Mouse (Mus musculus) midbrain, embryonic 14.5 days (tissue): ENCODE measurements at regions not wholly inside any gene's neighbourhood (a gene's known extent, or its start where the extent isn't known, plus 50 kb on each side); places are given as distances from the start of the nearest gene placed in this dataset.
A peak's percentile ranks its signal among the peaks of the same experiment; 100 is the strongest.

Experiments used
- ATAC-seq: fragments of 200-750 bp; cut with Nextera tagmentation; 2 replicates; pipeline ENCODE4 v1.8.0; 2017; ENCODE audit warnings: moderate number of reproducible peaks, moderate library complexity; ENCODE audit not compliant: low FRiP score, low TSS enrichment
- DNase-seq: peaks from one replicate; pipeline ENCODE4 v3.0.0-alpha.2; 2015
- H3K27ac ChIP-seq: fragments of 300-500 bp; sonication (generic); replicated peaks from 2 replicates; pipeline ENCODE4 v1.5.1; 2014; ENCODE audit warnings: mild to moderate bottlenecking, low read depth, low read length, moderate library complexity
- H3K27me3 ChIP-seq: fragments of 300-500 bp; sonication (generic); 2 replicates; pipeline ENCODE4 v1.6.1; 2014; ENCODE audit warnings: low read length, control low read depth, mixed read lengths; ENCODE audit not compliant: control insufficient read depth, insufficient read depth
- H3K36me3 ChIP-seq: fragments of 300-500 bp; sonication (generic); 2 replicates; pipeline ENCODE4 v1.6.1; 2014; ENCODE audit warnings: low read length, control low read depth; ENCODE audit not compliant: control insufficient read depth, insufficient read depth
- H3K4me1 ChIP-seq: fragments of 300-500 bp; sonication (generic); 2 replicates; pipeline ENCODE4 v1.6.1; 2014; ENCODE audit warnings: mild to moderate bottlenecking, antibody characterized with exemption, low read length, control low read depth; ENCODE audit not compliant: control insufficient read depth, insufficient read depth
- H3K4me2 ChIP-seq: fragments of 300-500 bp; sonication (generic); 2 replicates; pipeline ENCODE4 v1.6.1; 2014; ENCODE audit warnings: mild to moderate bottlenecking, low read length, moderate library complexity
- H3K4me3 ChIP-seq: fragments of 300-500 bp; sonication (generic); replicated peaks from 2 replicates; pipeline ENCODE4 v1.5.1; 2014; ENCODE audit warnings: low read depth, low read length
- H3K9ac ChIP-seq: fragments of 300-500 bp; sonication (generic); replicated peaks from 2 replicates; pipeline ENCODE4 v1.6.1; 2014; ENCODE audit warnings: mild to moderate bottlenecking, low read length, moderate library complexity
- H3K9me3 ChIP-seq: fragments of 300-500 bp; sonication (generic); 2 replicates; pipeline ENCODE4 v1.6.1; 2016; ENCODE audit warnings: low read length, control low read depth, mixed read lengths; ENCODE audit not compliant: control insufficient read depth
- WGBS: fragments of 180-500 bp; shearing (Covaris S2); extraction: QIAGEN DNeasy Blood & Tissue Kit; methylation state at CpG from one replicate; pipeline ENCODE4 v1.1.7; 2014; 5-methylcytosine and 5-hydroxymethylcytosine counted together

DNA sequence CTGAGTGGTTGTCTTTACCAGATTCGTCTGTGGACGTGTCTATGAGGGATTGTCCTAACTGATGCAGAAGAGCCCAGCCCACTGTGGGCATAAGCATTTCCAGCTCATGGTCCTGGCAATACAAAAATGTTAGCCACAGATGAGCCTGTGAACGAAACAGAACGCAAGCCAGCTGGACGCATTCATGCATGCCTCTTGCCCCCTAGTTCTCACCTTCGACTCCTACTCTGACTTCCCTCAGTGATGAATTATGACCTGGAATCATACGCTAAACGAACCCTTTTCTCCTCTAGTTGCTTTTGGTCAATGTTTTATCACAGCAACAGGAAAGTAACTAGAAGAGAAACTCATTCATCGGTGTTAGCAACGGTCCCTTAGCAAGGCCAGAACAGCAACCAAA is 91.2 kb upstream of the 1700016C15Rik start:
- H3K36me3 ChIP-seq, result no peaks in the 10 kb centered on the region
- no peak for ATAC-seq
- no peak overlapping the region for H3K4me2 ChIP-seq
- H3K27ac ChIP-seq, result no peak overlapping the region
- H3K4me3 ChIP-seq, result no peak overlapping the region
- H3K27me3 ChIP-seq, result no peaks in the 10 kb centered on the region
- H3K4me1 ChIP-seq, result peaks cover 12% of the 10 kb centered on the region
- DNase-seq, result no peak
- no peak overlapping the region for H3K9ac ChIP-seq
- no peaks in the 10 kb centered on the region for H3K9me3 ChIP-seq
- WGBS, result 94% methylated on average over 10 of the region's 10 CpGs

DNA sequence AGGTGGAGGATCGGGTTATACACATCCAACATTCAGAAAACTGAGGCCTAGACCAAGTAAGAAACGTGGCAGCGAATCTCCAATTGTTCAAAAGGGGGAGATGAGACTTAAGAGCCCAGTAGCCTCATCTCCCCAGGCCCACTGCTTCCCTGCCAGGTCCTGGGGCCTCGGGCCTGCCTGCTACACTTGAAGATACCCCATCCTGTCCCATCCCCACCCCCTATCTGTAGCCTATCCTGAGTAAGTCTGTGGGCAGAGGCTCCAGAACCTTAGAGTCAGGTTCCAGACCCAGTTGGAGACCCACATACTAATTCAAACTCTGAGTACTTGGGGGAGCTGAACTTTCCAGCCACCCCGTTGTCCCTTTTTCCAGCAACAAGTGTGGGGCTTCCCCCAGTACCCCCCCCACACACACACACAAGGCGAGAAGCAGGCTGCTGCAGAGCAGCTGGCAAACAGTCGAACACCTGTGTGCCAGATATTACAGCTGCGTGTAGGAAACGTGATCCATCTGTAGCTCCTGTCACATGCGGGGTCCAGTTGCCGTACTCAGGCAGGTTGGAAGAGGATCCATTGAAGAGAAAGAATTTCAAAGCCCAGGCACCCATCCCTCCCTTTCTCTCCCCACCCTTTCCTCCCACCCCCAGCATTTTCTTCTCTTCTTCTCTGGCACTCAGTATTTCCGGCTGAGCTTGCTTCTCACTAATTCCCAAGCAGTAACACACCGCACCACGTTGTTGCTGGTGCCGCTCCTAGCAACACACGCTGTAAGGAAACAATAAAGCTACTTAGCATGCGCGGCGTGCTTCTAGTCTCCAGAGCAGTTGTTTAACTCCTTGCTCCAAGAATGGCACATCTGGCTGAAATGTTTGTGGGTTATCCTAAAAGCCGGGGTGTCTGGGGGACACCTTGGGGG is 89.4 kb upstream of the 1700016C15Rik start:
- no peaks in the 10 kb centered on the region for H3K36me3 ChIP-seq
- H3K4me3 ChIP-seq, result peak overlapping the region; percentile 20
- 17% methylated on average over 20 of the region's 20 CpGs for WGBS
- peaks cover 12% of the 10 kb centered on the region for H3K4me1 ChIP-seq
- peak overlapping the region; percentile 57 for H3K4me2 ChIP-seq
- H3K9ac ChIP-seq, result peak overlapping the region; percentile 46; the same call in 1 of the 2 replicates
- ATAC-seq, result peak; percentile 67
- H3K27ac ChIP-seq, result peak overlapping the region; percentile 3; the same call in 1 of the 2 replicates
- no peaks in the 10 kb centered on the region for H3K27me3 ChIP-seq
- H3K9me3 ChIP-seq, result no peaks in the 10 kb centered on the region
- DNase-seq, result peak; percentile 84

DNA sequence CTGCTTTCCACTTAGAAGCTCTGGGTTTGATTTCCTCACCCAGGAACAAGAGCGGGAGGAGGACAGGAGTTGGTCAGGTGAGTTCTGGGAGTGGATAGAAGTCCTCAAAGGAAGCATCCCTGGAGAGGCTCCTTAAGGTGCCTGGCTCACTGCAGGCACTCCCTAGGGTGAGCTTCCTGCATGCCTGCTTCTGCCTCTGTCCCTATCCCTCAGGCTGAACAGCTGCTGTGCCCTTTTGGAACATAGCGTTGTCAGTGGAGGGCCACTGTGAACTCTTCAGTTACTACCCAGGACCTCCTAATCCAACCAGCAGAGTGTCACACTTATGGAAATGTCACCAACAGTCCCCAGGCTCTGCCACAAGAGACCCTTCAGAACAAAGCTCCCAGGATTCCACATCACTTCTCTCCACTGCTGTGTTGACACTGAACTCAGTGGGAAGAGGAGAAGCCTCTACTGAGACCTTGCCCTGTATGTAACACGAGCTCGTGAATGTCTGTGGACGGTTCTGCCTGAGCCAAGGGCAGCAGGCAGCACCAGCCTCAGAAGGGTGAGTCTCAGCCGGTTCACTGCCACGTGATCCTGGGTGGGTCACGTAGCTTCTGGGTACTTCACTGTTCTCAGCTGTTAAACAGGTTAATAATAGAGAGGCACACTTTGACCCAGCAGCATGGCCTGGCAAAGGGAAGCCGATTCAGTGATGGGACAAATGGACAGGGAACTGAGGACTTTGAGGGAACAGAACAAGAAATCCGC is 86.7 kb upstream of the 1700016C15Rik start:
- Histone ChIP-seq H3K9ac (no peak overlapping the region), H3K4me1 (peaks cover 12% of the 10 kb centered on the region), H3K9me3 (no peaks in the 10 kb centered on the region), H3K27ac (no peak overlapping the region), H3K4me2 (no peak overlapping the region), H3K36me3 (no peaks in the 10 kb centered on the region), H3K4me3 (no peak overlapping the region), H3K27me3 (no peaks in the 10 kb centered on the region)
- ATAC-seq (no peak), DNase-seq (no peak)
- WGBS, result 76% methylated on average over 10 of the region's 10 CpGs

DNA sequence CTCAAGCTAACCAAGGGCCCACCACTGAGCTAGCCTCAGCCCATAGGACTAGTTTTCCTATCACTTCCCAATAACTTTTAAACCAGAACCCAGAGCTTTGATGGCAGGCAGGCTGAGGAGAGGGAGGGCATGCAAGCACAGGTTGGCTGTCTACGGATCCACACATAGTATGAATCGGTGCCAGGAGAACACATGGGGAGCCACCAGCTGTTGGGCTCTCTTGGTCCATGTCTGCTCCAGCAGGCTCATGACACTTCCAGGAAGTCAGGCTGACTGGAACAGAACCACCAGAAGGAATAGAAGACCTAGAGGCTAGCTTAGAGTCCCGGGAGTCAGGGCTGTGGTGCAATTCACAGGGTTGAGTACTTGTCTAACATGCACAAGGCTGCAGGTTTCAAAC is 86.0 kb upstream of the 1700016C15Rik start:
- no peak overlapping the region for H3K9ac ChIP-seq
- no peak overlapping the region for H3K27ac ChIP-seq
- no peak for ATAC-seq
- H3K4me2 ChIP-seq, result no peak overlapping the region
- H3K9me3 ChIP-seq, result no peaks in the 10 kb centered on the region
- H3K36me3 ChIP-seq, result no peaks in the 10 kb centered on the region
- no peaks in the 10 kb centered on the region for H3K27me3 ChIP-seq
- WGBS, result 85% methylated on average over 3 of the region's 3 CpGs
- H3K4me3 ChIP-seq, result no peak overlapping the region
- DNase-seq, result no peak
- H3K4me1 ChIP-seq, result peaks cover 12% of the 10 kb centered on the region

DNA sequence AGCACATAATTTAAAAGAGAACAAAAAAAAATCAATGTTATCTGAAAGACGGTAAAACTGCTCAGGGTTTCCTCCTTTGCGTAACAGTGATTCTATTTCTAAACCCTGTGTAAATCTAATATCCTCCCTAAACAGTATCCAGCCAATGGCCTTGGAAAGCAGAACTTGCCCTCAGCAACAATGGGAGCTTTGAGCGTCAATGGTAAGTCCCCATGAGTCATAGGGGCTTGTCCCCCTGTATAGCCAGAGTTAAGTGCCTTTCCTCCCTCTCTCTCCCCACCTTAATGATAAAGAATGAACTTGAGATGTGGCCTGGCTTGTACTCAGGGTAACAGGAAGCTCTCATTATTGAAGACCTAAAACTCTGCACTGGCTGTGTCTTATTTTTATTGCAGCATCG is 85.4 kb upstream of the 1700016C15Rik start:
- Histone ChIP-seq H3K27ac (no peak overlapping the region), H3K9me3 (no peaks in the 10 kb centered on the region), H3K4me3 (no peak overlapping the region), H3K9ac (no peak overlapping the region), H3K36me3 (no peaks in the 10 kb centered on the region), H3K4me2 (no peak overlapping the region), H3K4me1 (peaks cover 12% of the 10 kb centered on the region), H3K27me3 (no peaks in the 10 kb centered on the region)
- 92% methylated on average over 4 of the region's 4 CpGs for WGBS
- DNase-seq (no peak), ATAC-seq (no peak)

DNA sequence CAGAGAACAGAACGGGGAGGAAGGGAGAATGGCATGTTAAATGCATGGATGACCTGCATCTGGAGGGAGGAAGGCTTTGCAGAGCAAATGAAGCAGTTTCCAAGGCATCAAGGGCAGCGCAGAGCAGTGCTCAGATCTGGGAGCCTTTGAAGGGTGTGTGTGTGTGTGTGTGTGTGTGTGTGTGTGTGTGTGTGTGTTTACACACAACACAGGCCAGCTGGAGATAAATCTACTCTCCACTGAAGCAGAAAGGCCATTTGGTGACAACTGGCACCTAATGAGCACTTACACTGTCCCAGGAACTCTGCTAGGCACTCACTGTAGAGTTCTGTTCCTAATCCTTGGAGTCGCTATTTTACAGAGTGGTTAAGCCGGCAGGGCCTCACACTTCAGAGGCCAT is 84.3 kb upstream of the 1700016C15Rik start:
- DNase-seq, result no peak
- Histone ChIP-seq H3K27ac (no peak overlapping the region), H3K9me3 (no peaks in the 10 kb centered on the region), H3K4me2 (no peak overlapping the region), H3K4me3 (no peak overlapping the region), H3K4me1 (peaks cover 7% of the 10 kb centered on the region), H3K36me3 (no peaks in the 10 kb centered on the region), H3K27me3 (no peaks in the 10 kb centered on the region), H3K9ac (no peak overlapping the region)
- ATAC-seq, result no peak
- WGBS, result 69% methylated on average over 4 of the region's 4 CpGs

DNA sequence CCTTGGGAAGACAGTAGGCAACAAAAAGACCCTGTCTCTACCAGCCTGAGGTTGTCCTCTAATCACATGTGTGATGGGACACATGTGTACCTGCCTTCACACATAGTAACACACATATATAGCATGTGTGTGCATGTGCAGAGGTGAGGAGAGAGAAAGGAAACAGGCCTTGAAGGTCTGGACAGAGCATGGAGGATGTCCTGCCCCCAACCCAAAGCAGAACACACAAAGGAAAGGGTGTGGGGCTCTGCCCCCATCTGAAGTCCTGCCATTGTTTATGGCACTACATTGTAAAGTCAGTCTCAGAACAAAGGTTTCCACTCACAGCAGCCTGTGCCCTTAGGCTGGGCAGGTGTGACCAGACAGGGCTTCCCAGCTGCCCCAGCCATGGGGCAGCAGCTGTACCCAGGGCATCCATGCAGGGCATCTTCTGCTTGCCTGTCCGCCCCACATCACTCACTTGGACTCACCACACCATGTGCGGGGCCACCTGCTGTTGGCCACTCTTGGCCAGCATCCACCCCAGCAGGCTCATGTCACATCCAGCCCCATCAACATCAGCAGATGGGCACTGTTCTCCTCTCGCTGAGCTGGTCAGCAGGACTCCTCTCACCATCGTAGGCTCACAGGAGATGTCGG is 83.6 kb upstream of the 1700016C15Rik start:
- no peak for DNase-seq
- ATAC-seq, result no peak
- WGBS, result 75% methylated on average over 5 of the region's 5 CpGs

DNA sequence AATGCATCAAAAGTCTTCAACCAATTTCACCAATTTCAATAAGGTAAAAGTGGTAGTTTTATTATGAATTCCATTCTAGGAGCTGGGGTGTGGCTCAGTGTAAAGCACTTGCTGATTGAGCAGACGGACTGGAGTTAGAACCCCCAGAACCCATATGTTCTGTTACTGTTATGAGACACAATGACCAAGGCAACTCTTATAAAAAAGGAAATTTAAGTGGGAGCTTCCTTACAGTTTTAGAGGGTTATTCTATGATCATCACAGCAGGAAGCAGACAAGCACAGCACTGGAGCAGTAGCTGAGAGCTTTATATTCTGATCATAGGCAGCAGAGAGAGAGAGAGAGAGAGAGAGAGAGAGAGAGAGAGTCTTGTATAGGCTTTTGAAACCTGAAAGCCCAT is 81.7 kb upstream of the 1700016C15Rik start:
- Histone ChIP-seq H3K4me1 (no peaks in the 10 kb centered on the region), H3K27ac (no peak overlapping the region), H3K9ac (no peak overlapping the region), H3K27me3 (no peaks in the 10 kb centered on the region), H3K36me3 (no peaks in the 10 kb centered on the region), H3K4me3 (no peak overlapping the region), H3K9me3 (no peaks in the 10 kb centered on the region), H3K4me2 (no peak overlapping the region)
- WGBS, result 97% methylated on average over 1 of the region's 1 CpGs
- ATAC-seq (no peak), DNase-seq (no peak)

More for the DNA sequence above, 83.6 kb upstream of the 1700016C15Rik start:
- Histone ChIP-seq H3K27me3 (no peaks in the 10 kb centered on the region), H3K4me1 (peaks cover 2% of the 10 kb centered on the region; the same call in 1 of the 2 replicates), H3K4me2 (no peak overlapping the region), H3K36me3 (no peaks in the 10 kb centered on the region), H3K9ac (no peak overlapping the region), H3K9me3 (no peaks in the 10 kb centered on the region), H3K27ac (no peak overlapping the region), H3K4me3 (no peak overlapping the region)
